Mouse (Mus musculus) CH12.LX (cell line): ENCODE measurements around the gene Ehmt2.

Source experiments
- CTCF ChIP-seq, 2 experiments: IDR thresholded peaks in 1 of 2; conservative IDR thresholded peaks in 1 of 2; 2 replicates each; pipeline ENCODE4 v1.5.1; 2011 to 2012; ENCODE audit warnings: low read depth in 2 of 2, low read length in 2 of 2, improper control_type of control experiment in 1 of 2, inconsistent platforms in 1 of 2, mild to moderate bottlenecking in 1 of 2, moderate library complexity in 1 of 2
- POLR2A ChIP-seq: IDR thresholded peaks from 2 replicates; pipeline ENCODE4 v1.6.1; 2011; ENCODE audit warnings: low read depth, mild to moderate bottlenecking, improper control_type of control experiment, low read length
- RCOR1 ChIP-seq: conservative IDR thresholded peaks from 2 replicates; pipeline ENCODE4 v1.6.1; 2012; ENCODE audit warnings: low read depth, mild to moderate bottlenecking, inconsistent platforms, low read length, improper control_type of control experiment

GRCm38 (mm10) chr17:34913930-34914665 lies 15.8 kb downstream of the Ehmt2 start, which contains the start of gene Slc44a4:
- TF ChIP-seq CTCF (conservative IDR thresholded peaks at IDR 0.05 in 1 of 2, IDR thresholded peaks at IDR 0.05 in 1 of 2; ENCODE audit: low read depth in 2 of 2, low read length in 2 of 2): no peak
- TF ChIP-seq RCOR1: no peak
- TF ChIP-seq POLR2A: no peak
